Mouse (Mus musculus) CD4-positive naive resting alpha-beta T cell, adult 57 days (primary cell): Measurements from ENCODE around the gene Slc51a. TPM values are rescaled to one million over a fixed set of nuclear protein-coding genes. Genes with fewer than 3 reads are reported as not detected.

Experiments used
- total RNA-seq: library from RNA; stranded (reverse); gene quantifications from one replicate; pipeline ENCODE4 v1.2.4, GENCODE M21; 2023

Gene Slc51a
- not detected for total RNA-seq

GRCm38 (mm10) chr16:32487234-32488111, at the start of gene Slc51a:
TSS of gene Slc51a (minus strand) at chr16:32487879.

GRCm38 (mm10) chr16:32495965-32496364, 8.3 kb upstream of the Slc51a start, which contains the start of gene Zdhhc19:
TSS of gene Zdhhc19 (plus strand) at chr16:32496265.

GRCm38 (mm10) chr16:32430474-32431046, 57.1 kb downstream of the Slc51a start, which contains the start of gene Pcyt1a:
TSS of gene Pcyt1a (plus strand) at chr16:32430921.

Other genes with a start within 250 kb of the Slc51a start
- gene Fbxo45, start 240.7 kb downstream of the Slc51a start, total RNA-seq: 7.8 TPM
- 11.4 TPM for gene Wdr53, start 240.7 kb downstream of the Slc51a start, total RNA-seq
- 0.68 TPM for gene Smco1, start 216.4 kb downstream of the Slc51a start, total RNA-seq
- 19.6 TPM for gene Rnf168, start 210.4 kb downstream of the Slc51a start, total RNA-seq
- 75.1 TPM for gene Ubxn7, start 155.6 kb downstream of the Slc51a start, total RNA-seq
- not detected for gene Tm4sf19, start 87.4 kb downstream of the Slc51a start, total RNA-seq
- gene Tctex1d2, start 68.2 kb downstream of the Slc51a start, total RNA-seq: not detected
- gene Pcyt1a, start 57.0 kb downstream of the Slc51a start, total RNA-seq: 19.7 TPM
- gene Zdhhc19, start 8.4 kb upstream of the Slc51a start, total RNA-seq: not detected
- 61.9 TPM for gene Tfrc, start 121.0 kb upstream of the Slc51a start, total RNA-seq
- gene Tnk2, start 156.0 kb upstream of the Slc51a start, total RNA-seq: 49.0 TPM
- not detected for gene Muc4, start 248.0 kb upstream of the Slc51a start, total RNA-seq